Mouse (Mus musculus): Measurements from ENCODE around the gene Cyp4f37. TPM values are rescaled to one million over a fixed set of nuclear protein-coding genes. Genes with fewer than 3 reads are reported as not detected.
"Not testable (repeated sequence)": the region's sequence is repeated elsewhere in the genome, so short reads cannot be mapped to it uniquely, and the experiment has no call there.

Cyp4f37 gene
- polyA plus RNA-seq (2015; fragmentation: Nextera tagmentation; extraction: Ambion mirVana) = not detected in 2 replicates

DNA sequence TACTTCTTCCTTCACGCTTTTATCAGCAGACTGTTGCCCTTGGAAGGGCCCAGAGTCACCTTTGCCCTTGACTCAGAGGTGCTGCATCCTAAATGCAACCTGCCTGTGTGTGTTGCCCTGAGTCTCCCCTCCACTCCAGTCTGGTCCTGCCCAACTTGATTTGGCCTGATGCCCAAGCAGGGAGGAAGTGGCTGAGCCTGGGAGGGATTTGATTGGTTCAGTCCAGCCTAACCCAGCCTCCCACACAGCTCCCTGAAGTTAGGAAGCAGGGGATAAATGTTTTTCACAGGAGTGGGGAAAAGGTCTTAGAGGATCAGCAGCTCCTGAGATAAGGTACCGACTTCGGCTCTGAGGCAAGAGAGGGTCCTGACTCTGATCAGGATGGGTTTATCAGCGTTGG is at the start of gene Cyp4f37:
Gene Cyp4f37, plus strand, starts transcription at position 292 of the 400 bp plus-strand sequence.
- not testable (repeated sequence) for H3K4me3 ChIP-seq; H3K36me3 ChIP-seq; H3K4me2 ChIP-seq; H3K4me1 ChIP-seq; H3K9ac ChIP-seq; H3K27me3 ChIP-seq; H3K27ac ChIP-seq; H3K9me3 ChIP-seq; ATAC-seq (ENCODE audit: insufficient number of reproducible peaks, low FRiP score, low TSS enrichment, low read depth)
- WGBS = 67% methylated on average over 4 of the region's 4 CpGs

DNA sequence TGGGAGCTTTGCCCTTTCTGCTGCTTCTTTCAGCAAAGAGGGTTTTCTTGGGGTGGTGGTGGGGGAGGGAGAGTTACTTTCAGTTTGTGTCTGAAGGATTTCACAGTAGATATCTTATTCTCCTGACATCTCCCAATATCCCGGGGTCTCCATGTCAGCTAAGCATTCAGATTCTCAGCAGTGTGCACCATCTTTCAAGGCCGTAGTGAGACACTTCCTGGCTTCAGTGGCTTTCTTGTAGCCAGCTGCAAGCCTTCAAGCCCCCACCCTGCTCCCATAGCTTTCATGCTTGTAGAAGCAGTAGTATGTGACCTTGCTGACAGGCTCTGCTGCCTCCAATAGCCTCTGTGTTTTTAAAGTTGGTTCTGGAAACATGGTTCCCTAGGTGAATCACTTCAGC is 47.8 kb upstream of the Cyp4f37 start:
- not testable (repeated sequence) for H3K4me3 ChIP-seq; H3K4me1 ChIP-seq; H3K9me3 ChIP-seq; H3K4me2 ChIP-seq; H3K27ac ChIP-seq; H3K9ac ChIP-seq; ATAC-seq (ENCODE audit: insufficient number of reproducible peaks, low FRiP score, low TSS enrichment, low read depth); H3K36me3 ChIP-seq; H3K27me3 ChIP-seq
- WGBS = 83% methylated on average over 2 of the region's 2 CpGs

DNA sequence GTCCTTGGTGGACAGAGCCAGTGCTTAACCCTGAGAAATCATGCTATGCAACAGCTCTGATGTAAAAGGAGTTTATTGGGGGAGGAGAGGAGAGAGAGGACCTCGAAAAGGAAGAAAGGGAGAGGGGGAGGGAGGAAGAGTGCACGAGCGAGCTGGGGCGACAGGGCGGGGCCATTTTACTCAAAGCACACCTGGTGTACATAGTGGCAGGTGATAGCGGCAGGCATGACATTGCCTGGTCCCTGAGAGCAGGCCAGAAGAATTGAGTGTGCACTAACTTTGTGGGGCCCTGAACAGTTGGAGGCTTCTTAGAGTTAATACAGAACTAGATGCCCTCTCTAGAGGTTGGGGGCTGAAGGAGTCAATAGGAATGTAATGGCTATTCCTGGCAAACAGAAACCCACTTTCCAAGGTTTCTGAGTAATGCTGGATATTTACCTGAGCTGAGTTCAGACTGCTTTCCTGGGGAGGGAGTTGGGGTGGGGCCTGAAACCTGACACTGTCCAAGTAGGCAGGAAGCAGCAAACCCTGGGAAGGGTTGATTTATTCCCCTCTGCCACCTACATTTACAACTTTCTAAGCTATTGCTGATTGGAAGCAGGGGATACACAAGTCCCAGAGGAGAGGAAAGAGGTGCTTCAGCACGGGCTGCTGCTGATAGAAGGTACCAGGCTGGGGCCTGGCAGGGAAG is 43.5 kb upstream of the Cyp4f37 start:
- H3K36me3 ChIP-seq = no peaks in the 10 kb centered on the region
- no peak overlapping the region for H3K4me3 ChIP-seq
- WGBS = 48% methylated on average over 7 of the region's 7 CpGs
- no peaks in the 10 kb centered on the region for H3K27me3 ChIP-seq
- no peak overlapping the region for H3K9ac ChIP-seq
- H3K27ac ChIP-seq = no peak overlapping the region
- no peaks in the 10 kb centered on the region for H3K9me3 ChIP-seq
- no peak for ATAC-seq (ENCODE audit: insufficient number of reproducible peaks, low FRiP score, low TSS enrichment, low read depth)
- no peak overlapping the region for H3K4me2 ChIP-seq
- H3K4me1 ChIP-seq = no peaks in the 10 kb centered on the region

DNA sequence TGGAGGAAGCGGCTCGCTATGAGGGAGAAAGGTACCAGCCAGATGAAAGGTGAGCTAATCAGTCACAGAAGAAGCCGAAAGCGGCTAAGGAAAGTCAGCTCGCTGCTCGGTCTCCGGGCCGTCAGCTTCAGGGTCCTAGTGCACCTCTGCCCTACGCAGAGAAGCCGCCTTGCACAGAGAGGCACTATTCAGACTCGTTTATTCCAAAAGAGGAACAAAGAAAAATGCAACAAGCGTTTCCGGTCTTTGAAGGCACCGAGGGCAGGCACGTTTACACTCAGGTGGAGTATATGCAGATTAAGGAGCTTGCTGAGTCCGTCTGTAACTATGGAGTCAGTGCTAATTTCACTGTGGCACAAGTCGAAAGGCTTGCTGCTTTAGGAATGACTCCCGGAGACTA is 24.6 kb upstream of the Cyp4f37 start:
- H3K4me1 ChIP-seq = no peaks in the 10 kb centered on the region
- H3K36me3 ChIP-seq = no peaks in the 10 kb centered on the region
- H3K27ac ChIP-seq = no peak overlapping the region
- no peak overlapping the region for H3K4me2 ChIP-seq
- no peaks in the 10 kb centered on the region for H3K9me3 ChIP-seq
- no peak overlapping the region for H3K9ac ChIP-seq
- H3K27me3 ChIP-seq = no peaks in the 10 kb centered on the region
- no peak overlapping the region for H3K4me3 ChIP-seq
- WGBS = 87% methylated on average over 18 of the region's 18 CpGs
- ATAC-seq (ENCODE audit: insufficient number of reproducible peaks, low FRiP score, low TSS enrichment, low read depth) = no peak

DNA sequence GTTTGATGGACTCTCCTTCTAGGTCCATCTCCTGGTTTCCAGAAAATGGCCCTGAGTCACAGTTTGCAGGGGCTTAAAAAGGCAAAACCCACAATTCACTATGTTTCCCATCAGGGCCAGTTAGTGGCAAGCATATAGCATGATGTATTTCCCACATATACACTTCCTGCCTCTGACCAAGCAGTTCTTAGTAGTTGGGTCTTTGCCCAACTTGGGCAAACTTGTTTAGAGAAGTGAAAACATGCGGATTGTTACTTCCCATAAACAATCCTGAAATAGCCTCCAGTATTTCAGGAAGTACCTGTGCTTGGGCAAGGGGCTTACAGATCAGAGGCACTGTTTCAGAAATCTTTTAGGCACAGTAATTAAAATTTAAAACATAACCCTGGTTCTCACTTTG is 13.1 kb upstream of the Cyp4f37 start:
- Histone ChIP-seq H3K27ac (no peak overlapping the region), H3K4me3 (no peak overlapping the region), H3K4me1 (no peaks in the 10 kb centered on the region), H3K27me3 (no peaks in the 10 kb centered on the region), H3K9me3 (no peaks in the 10 kb centered on the region), H3K9ac (no peak overlapping the region), H3K4me2 (no peak overlapping the region), H3K36me3 (no peaks in the 10 kb centered on the region)
- ATAC-seq (ENCODE audit: insufficient number of reproducible peaks, low FRiP score, low TSS enrichment, low read depth) = no peak
- WGBS = 61% methylated on average over 1 of the region's 1 CpGs

DNA sequence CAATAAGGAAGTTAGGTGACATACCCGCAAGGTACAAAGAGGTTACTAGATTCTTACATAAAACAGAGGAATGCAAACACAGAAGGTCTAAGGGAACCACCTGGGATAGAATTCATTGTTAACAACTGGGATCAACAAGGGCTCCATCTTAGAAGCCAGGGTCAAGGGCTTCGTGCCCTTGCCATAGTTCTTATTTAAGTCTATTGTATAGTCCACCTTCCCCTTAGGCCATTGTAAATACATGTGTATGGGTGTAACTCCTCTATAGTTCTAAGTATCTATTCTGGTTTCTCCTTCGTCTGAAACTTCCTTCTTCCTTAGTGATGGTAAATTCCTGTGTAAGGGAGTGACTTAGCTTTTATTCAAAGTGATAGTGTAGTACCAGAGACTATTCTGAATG is 10.9 kb upstream of the Cyp4f37 start:
- H3K9ac ChIP-seq; H3K4me1 ChIP-seq; ATAC-seq (ENCODE audit: insufficient number of reproducible peaks, low FRiP score, low TSS enrichment, low read depth); H3K9me3 ChIP-seq; H3K4me2 ChIP-seq; H3K4me3 ChIP-seq; H3K36me3 ChIP-seq; H3K27ac ChIP-seq; H3K27me3 ChIP-seq: not testable (repeated sequence)
- WGBS = 78% methylated on average over 3 of the region's 3 CpGs

DNA sequence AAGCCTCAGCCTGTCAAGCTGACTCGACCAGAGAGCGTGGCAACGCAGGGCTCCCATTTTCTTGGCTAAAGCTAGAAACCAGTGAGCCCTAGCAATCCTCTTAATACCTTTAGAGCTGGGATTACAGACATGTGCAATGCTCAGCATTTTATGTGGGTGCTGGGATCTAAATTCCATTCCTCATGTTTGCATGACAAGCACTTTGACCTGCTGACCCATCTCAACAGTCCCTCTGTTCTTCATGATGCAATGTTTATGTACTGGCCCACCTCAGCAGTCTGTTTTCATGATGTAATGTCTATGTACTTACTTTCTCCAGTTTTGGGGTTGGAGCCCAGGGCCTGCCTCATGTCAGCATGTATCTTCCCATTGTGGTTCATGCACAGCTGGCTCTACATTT is 10.2 kb upstream of the Cyp4f37 start:
- Histone ChIP-seq H3K9ac (no peak overlapping the region), H3K4me2 (no peak overlapping the region), H3K4me3 (no peak overlapping the region), H3K9me3 (no peaks in the 10 kb centered on the region), H3K4me1 (no peaks in the 10 kb centered on the region), H3K27ac (no peak overlapping the region), H3K36me3 (no peaks in the 10 kb centered on the region), H3K27me3 (no peaks in the 10 kb centered on the region)
- 87% methylated on average over 3 of the region's 3 CpGs for WGBS
- no peak for ATAC-seq (ENCODE audit: insufficient number of reproducible peaks, low FRiP score, low TSS enrichment, low read depth)

DNA sequence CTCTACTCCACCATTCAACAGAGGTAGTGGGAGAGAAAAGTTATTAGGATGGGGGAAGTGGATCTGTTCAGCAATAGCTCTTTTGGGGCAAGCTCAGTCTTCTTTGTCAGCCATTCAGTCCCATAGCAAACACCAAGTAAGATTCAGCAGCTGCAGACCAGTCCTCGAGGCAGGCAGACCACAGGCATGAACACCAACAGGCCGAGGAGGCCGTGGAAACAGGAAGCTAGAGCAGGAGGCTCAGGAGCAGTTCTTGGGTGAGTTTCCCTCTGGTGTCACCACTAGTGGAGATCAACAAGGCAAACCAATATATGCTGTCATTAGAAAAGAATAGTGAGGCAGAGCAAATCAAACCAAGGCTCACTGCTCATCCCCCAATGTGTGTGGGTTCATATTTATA is 8.7 kb upstream of the Cyp4f37 start:
- no peak overlapping the region for H3K9ac ChIP-seq
- 77% methylated on average over 3 of the region's 3 CpGs for WGBS
- H3K27ac ChIP-seq = no peak overlapping the region
- H3K4me3 ChIP-seq = no peak overlapping the region
- no peaks in the 10 kb centered on the region for H3K9me3 ChIP-seq
- no peak for ATAC-seq (ENCODE audit: insufficient number of reproducible peaks, low FRiP score, low TSS enrichment, low read depth)
- no peaks in the 10 kb centered on the region for H3K4me1 ChIP-seq
- no peaks in the 10 kb centered on the region for H3K27me3 ChIP-seq
- no peak overlapping the region for H3K4me2 ChIP-seq
- H3K36me3 ChIP-seq = no peaks in the 10 kb centered on the region

DNA sequence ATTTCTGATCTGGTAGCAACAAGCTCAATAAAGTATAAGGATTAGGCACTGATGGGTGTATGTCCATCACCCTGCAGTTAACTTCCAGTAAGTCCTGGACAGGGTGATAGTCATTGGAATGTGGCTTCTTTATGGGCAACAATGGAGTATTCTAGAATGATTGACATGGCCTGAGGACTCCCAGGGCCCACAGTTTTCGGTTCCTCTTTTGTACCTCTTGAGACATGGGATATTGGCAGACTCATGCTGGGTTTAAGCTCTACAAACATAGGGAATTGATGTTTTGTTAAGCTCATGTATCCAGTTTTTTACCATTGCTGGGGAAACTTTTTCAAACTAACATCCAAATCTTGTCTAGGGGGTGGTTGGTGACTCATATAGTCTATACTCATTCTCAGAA is 3.9 kb upstream of the Cyp4f37 start:
- no peaks in the 10 kb centered on the region for H3K4me1 ChIP-seq
- no peaks in the 10 kb centered on the region for H3K36me3 ChIP-seq
- ATAC-seq (ENCODE audit: insufficient number of reproducible peaks, low FRiP score, low TSS enrichment, low read depth) = no peak
- H3K9ac ChIP-seq = no peak overlapping the region
- H3K27me3 ChIP-seq = no peaks in the 10 kb centered on the region
- WGBS = 78% methylated on average over 1 of the region's 1 CpGs
- H3K27ac ChIP-seq = no peak overlapping the region
- H3K4me3 ChIP-seq = no peak overlapping the region
- no peak overlapping the region for H3K4me2 ChIP-seq
- no peaks in the 10 kb centered on the region; the same call in 1 of the 2 replicates for H3K9me3 ChIP-seq

DNA sequence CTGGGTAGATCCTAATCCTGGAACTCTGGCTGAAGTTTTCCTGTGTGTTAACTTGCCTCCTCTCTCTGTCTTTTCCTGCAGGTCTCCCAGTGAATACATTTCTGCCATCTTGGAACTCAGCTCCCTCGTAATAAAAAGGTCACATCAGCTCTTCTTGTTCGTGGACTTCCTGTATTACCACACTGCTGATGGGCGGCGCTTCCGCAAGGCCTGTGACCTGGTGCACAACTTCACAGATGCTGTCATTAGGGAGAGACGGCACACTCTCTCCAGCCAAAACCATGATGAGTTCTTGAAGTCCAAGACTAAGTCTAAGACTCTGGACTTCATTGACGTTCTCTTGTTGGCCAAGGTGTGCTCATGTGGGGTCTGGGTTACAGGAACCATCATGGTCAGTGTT is 8.6 kb downstream of the Cyp4f37 start:
- not testable (repeated sequence) for H3K4me2 ChIP-seq; ATAC-seq (ENCODE audit: insufficient number of reproducible peaks, low FRiP score, low TSS enrichment, low read depth); H3K9ac ChIP-seq; H3K4me1 ChIP-seq; H3K27me3 ChIP-seq; H3K27ac ChIP-seq; H3K36me3 ChIP-seq; H3K9me3 ChIP-seq; H3K4me3 ChIP-seq
- 81% methylated on average over 7 of the region's 7 CpGs for WGBS

DNA sequence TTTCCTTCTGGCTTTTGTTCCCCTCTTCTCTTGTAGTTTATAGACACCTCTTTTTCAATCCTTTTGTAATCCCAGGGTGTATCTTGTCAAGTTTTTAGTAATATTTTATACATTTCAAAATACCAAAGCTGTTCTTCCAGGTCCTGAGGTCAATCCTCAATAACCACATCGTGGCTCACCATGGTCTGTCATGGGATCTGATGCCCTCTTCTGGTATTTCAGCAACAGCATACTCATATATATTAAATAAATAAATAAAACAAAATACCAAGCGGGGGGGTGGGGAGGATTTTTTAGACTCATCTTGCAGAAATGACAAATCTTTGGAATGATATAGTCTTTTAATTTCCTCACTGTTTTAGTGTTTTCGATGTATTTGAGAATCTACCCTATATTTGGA is 10.8 kb downstream of the Cyp4f37 start:
- H3K27ac ChIP-seq = no peak overlapping the region
- no peak overlapping the region for H3K4me2 ChIP-seq
- H3K27me3 ChIP-seq = no peaks in the 10 kb centered on the region
- no peak overlapping the region for H3K9ac ChIP-seq
- WGBS = 81% methylated on average over 3 of the region's 3 CpGs
- H3K36me3 ChIP-seq = no peaks in the 10 kb centered on the region
- no peak for ATAC-seq (ENCODE audit: insufficient number of reproducible peaks, low FRiP score, low TSS enrichment, low read depth)
- H3K4me3 ChIP-seq = no peak overlapping the region
- H3K9me3 ChIP-seq = no peaks in the 10 kb centered on the region
- peaks cover 7% of the 10 kb centered on the region for H3K4me1 ChIP-seq

DNA sequence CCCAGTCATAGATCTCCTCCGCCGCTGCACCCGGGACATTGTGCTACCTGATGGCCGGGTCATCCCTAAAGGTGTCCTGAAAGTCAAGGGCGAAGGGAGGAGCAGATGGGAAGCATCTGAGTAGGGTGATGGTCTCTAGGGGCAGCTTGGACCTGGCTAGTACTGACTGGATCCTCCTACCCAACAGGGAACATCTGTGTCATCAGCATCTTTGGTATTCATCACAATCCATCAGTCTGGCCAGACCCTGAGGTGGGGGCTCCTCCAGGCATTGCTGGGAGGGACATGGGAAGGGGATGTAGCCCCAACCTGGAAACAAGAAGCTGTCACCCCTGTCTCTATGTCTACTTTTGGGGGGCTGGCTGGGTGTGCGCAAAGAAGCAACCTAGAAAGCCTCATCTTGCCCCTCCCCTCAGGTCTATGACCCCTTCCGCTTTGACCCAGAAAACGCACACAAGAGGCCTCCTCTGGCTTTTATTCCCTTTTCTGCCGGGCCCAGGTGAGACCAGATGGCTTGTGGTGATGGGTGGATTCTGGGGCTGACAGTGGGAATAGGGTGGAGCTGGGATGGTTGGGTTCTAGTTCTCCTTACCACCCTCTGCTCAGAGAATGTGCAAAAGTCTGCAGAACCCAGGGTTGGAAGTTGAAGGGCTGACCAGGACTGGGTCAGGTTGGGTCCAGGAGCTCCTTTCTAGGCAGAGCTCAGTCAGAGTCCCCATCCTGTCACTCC is 13.3 kb downstream of the Cyp4f37 start:
- Histone ChIP-seq H3K4me3 (peak overlapping the region; percentile 35), H3K9ac (0 out of 2 replicates have a peak overlapping the region, but pooled peaks have one; percentile 10), H3K4me2 (peak overlapping the region; percentile 63)
- H3K36me3 ChIP-seq, H3K27me3 ChIP-seq, H3K27ac ChIP-seq, H3K4me1 ChIP-seq, H3K9me3 ChIP-seq: not testable (repeated sequence)
- ATAC-seq (ENCODE audit: insufficient number of reproducible peaks, low FRiP score, low TSS enrichment, low read depth) = peak; percentile 40; the same call in 1 of the 2 replicates
- WGBS = 87% methylated on average over 9 of the region's 9 CpGs
